Mouse (Mus musculus) bone marrow, adult 2 months (tissue): ENCODE measurements around the gene Speer4f1.

ENCODE experiments used
- CTCF ChIP-seq: fragments of 200-500 bp; IDR thresholded peaks from 2 replicates; pipeline ENCODE4 v1.5.1; 2011; ENCODE audit warnings: low read length, control low read depth; ENCODE audit not compliant: control insufficient read depth, insufficient read depth
- POLR2A ChIP-seq: fragments of 200-500 bp; IDR thresholded peaks from 2 replicates; pipeline ENCODE4 v1.6.1; 2011; ENCODE audit warnings: low read depth, mild to moderate bottlenecking, control low read depth, low read length, borderline replicate concordance; ENCODE audit not compliant: control insufficient read depth

DNA sequence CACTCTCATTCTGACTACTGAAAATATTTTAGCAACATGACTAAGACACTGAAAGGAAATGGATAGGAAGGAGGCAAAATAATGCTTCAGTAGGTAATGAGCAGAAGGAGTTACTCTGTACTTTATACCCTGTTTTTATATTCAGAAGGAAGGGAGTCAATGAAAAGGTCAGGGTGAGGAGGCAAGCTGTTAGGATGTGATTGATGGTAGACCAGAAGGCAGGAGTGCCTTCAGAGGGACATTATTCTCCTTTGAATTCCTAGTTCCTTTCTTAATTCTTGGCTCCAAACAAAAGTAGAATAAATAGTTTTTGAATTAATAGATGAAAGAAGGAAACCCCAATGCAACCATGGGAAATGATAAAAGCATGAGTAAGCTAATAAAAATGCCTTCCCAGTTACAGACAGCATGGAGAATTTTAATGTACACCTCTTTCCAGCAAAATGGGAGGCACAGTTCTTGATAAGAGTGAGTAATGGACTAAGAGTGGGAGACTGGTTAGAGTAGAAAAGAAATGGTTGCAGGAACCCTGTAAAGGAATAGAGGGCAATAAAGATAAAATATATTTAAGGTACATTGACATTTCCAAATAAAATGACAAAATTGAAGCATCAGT lies 36.3 kb upstream of the Speer4f1 start:
- TF ChIP-seq CTCF, result no peak
- TF ChIP-seq POLR2A, result no peak
